Mouse (Mus musculus): Measurements from ENCODE around the gene Smok2a. TPM values are rescaled to one million over a fixed set of nuclear protein-coding genes. Genes with fewer than 3 reads are reported as not detected.
"Not testable (repeated sequence)": the region's sequence is repeated elsewhere in the genome, so short reads cannot be mapped to it uniquely, and the experiment has no call there.

Gene Smok2a
- polyA plus RNA-seq, 1 experiment: not detected

DNA sequence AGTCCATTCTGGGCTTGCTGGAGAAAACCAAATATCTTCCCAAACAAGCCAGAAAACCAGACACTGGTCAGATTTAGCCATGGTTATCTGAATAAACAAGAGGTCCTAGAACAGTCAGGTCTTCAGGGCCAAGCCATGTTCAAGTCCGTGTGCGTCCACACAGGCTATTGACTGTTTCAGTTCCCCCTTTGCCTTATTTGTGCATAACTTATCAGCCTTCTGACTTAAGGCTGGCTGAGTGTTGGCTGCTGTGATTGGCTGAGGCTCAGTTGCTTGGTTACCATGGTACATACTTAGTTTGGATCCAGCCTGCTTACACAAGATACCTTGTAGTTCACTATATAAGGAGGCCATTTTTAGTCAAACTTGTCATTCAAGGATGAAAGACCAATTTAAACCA is 32.1 kb upstream of the Smok2a start:
- H3K4me3 ChIP-seq (ENCODE audit: insufficient read depth, poor library complexity, severe bottlenecking); H3K36me3 ChIP-seq (ENCODE audit: control insufficient read depth, insufficient read depth); H3K79me3 ChIP-seq (ENCODE audit: low read depth); H3K27me3 ChIP-seq (ENCODE audit: control insufficient read depth, insufficient read depth, insufficient read length); H3K79me2 ChIP-seq (ENCODE audit: control insufficient read depth, insufficient read depth); H3ac ChIP-seq (ENCODE audit: control insufficient read depth, insufficient read length, low read depth): not testable (repeated sequence)

DNA sequence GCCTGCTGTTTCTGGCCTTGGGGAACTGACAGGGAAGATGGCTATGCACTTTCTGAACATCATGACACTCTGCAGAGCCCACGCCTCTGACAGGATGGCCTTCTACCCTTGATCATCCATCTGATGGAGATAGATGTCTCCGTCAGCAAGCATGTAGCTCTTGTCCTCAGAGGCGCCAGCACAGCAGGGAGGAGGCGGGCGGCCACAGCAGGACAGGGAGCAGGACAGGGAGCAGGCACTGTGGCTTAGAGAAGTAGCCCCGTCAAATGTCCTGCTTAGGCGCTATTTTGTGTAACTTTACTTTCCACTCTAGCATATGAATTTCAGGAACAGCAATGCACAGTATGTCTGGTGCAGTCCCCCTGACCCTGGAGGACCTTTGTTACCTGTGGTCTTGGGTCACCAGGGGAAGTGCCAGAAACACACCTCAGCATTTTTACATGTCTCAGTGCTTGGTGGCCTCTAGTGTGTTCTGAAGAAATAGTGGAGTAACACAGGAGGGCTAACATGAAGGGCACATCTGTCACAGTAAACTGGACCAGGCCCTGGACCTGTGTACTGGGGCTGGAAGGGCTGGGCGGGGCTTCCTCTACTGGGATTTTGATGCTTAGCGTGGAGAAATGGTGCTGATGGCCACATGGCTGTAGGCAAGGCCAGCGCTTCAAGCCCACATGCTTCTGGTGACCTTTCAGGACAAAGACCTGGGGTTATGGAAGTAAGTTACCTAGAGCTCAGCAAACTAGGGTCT is 30.0 kb upstream of the Smok2a start:
- H3ac ChIP-seq (ENCODE audit: control insufficient read depth, insufficient read length, low read depth); H3K27me3 ChIP-seq (ENCODE audit: control insufficient read depth, insufficient read depth, insufficient read length); H3K79me3 ChIP-seq (ENCODE audit: low read depth); H3K79me2 ChIP-seq (ENCODE audit: control insufficient read depth, insufficient read depth); H3K4me3 ChIP-seq (ENCODE audit: insufficient read depth, poor library complexity, severe bottlenecking); H3K36me3 ChIP-seq (ENCODE audit: control insufficient read depth, insufficient read depth): not testable (repeated sequence)

DNA sequence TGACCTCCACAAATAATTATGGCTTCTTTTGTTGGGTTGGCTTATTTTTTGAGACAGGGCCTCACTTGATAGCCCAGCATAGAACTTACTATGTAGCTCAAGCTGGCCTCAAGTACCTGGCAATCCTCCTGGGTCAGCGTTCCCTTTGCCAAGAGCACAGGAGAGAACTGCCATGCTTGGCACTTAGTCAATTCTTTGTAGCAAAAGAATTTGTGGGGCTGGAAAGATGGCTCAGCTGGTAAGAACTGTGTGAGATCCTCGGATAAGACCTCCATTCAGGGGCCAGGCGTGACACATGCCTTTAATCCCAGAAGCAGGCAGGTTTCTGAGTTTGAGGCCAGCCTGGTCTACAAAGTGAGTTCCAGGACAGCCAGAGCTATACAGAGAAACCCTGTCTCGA is 24.5 kb upstream of the Smok2a start:
- H3K79me3 ChIP-seq (ENCODE audit: low read depth); H3ac ChIP-seq (ENCODE audit: control insufficient read depth, insufficient read length, low read depth); H3K36me3 ChIP-seq (ENCODE audit: control insufficient read depth, insufficient read depth); H3K4me3 ChIP-seq (ENCODE audit: insufficient read depth, poor library complexity, severe bottlenecking); H3K79me2 ChIP-seq (ENCODE audit: control insufficient read depth, insufficient read depth); H3K27me3 ChIP-seq (ENCODE audit: control insufficient read depth, insufficient read depth, insufficient read length): not testable (repeated sequence)

DNA sequence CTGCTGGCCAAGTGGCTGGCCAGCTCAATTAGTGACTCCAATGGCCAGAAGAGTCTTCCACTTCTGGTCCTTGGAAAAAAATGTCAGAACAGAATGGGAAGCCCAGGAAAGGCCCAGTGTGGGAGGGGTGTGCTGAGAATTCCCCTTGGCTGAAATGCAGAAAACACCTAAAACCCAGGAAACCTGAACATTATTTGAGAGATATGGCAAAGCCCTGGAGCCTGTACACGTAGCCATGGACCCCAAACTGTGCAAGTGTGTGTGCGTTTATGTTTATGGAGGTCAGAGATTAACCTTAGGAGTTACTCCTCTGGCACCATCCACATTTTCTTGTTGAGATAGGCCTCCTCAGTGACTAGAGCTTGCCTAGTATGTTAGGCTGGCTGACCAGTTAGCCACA is 22.2 kb upstream of the Smok2a start:
- H3K79me2 ChIP-seq (ENCODE audit: control insufficient read depth, insufficient read depth); H3K27me3 ChIP-seq (ENCODE audit: control insufficient read depth, insufficient read depth, insufficient read length); H3K79me3 ChIP-seq (ENCODE audit: low read depth); H3K36me3 ChIP-seq (ENCODE audit: control insufficient read depth, insufficient read depth); H3ac ChIP-seq (ENCODE audit: control insufficient read depth, insufficient read length, low read depth); H3K4me3 ChIP-seq (ENCODE audit: insufficient read depth, poor library complexity, severe bottlenecking): not testable (repeated sequence)

DNA sequence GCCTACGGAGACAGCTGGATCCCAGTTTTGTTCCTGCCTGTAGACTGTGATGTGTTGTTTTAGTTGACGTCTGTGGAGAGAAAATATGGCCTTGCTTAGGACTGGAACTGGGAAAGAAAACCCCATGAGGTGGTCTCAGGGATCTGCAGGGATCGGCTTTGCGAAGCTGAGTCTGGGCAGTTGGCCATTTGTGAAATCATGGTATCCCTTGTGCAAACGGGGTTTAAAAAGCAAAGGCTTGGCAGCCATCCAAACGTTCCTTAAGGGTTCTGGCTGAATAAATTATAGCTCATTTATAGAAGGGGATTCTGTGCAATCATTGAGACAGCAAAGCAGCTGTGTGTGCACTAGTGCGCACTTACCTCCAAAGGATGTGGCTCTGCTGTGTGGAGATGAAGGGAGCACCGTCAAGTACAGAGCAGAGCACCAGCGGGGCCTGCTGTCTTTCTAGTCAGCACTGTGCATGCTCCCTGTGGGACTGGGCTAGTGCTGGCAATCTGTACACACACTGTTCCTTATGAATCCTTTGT is 21.0 kb upstream of the Smok2a start:
- not testable (repeated sequence) for H3K4me3 ChIP-seq (ENCODE audit: insufficient read depth, poor library complexity, severe bottlenecking); H3K79me2 ChIP-seq (ENCODE audit: control insufficient read depth, insufficient read depth); H3K27me3 ChIP-seq (ENCODE audit: control insufficient read depth, insufficient read depth, insufficient read length); H3K79me3 ChIP-seq (ENCODE audit: low read depth); H3ac ChIP-seq (ENCODE audit: control insufficient read depth, insufficient read length, low read depth); H3K36me3 ChIP-seq (ENCODE audit: control insufficient read depth, insufficient read depth)

DNA sequence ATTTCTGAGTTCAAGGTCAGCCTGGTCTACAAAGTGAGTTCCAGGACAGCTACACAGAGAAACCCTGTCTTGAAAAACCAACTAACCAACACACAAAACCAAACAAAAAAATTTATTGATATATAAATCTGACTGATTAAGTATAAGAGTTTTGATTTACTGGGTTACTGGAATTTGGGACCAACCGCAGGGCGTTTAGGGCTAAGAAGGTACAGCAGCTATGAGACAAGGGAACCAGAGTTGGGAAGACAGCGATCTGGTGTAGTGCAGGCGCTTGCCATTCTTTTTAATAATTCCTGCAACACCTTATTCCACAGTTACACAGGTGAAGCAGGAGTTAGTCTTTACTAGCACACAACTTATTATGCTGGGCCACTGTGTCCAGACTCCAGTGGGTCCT is 19.4 kb upstream of the Smok2a start:
- H3K79me3 ChIP-seq (ENCODE audit: low read depth); H3K27me3 ChIP-seq (ENCODE audit: control insufficient read depth, insufficient read depth, insufficient read length); H3K79me2 ChIP-seq (ENCODE audit: control insufficient read depth, insufficient read depth); H3K4me3 ChIP-seq (ENCODE audit: insufficient read depth, poor library complexity, severe bottlenecking); H3K36me3 ChIP-seq (ENCODE audit: control insufficient read depth, insufficient read depth); H3ac ChIP-seq (ENCODE audit: control insufficient read depth, insufficient read length, low read depth): not testable (repeated sequence)

DNA sequence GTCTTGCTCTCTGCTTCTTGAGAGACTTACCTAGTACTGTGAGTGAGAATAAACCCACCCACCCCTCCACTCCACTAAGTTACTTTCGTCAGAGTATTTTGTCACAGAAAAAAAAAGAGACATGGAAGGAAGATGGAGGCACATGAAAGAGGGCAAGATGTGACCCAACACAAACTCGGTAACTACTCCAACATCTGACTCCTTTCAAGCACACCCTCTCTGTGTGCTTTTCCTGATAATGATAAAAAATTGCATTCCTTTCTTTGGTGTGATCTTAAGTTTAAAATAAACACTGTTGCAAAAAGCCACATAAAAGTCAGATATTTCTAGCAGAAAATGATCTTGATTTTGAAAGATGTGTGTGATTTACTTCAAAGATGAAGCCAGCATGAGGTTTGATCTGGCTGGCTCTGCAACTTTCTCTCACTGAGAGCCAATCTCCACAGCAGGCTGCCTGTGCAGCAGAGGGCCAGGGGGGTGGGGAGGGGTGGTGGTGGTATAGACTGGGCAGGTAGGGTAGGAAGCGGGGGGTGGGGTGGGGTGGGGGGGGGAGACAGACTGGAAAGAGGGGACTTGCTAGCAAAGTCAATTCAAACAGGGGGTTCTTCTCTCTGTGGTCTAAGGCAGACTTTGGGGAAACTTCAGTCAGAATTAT is 18.4 kb upstream of the Smok2a start:
- H3K4me3 ChIP-seq (ENCODE audit: insufficient read depth, poor library complexity, severe bottlenecking); H3K36me3 ChIP-seq (ENCODE audit: control insufficient read depth, insufficient read depth); H3ac ChIP-seq (ENCODE audit: control insufficient read depth, insufficient read length, low read depth); H3K79me3 ChIP-seq (ENCODE audit: low read depth); H3K27me3 ChIP-seq (ENCODE audit: control insufficient read depth, insufficient read depth, insufficient read length); H3K79me2 ChIP-seq (ENCODE audit: control insufficient read depth, insufficient read depth): not testable (repeated sequence)

DNA sequence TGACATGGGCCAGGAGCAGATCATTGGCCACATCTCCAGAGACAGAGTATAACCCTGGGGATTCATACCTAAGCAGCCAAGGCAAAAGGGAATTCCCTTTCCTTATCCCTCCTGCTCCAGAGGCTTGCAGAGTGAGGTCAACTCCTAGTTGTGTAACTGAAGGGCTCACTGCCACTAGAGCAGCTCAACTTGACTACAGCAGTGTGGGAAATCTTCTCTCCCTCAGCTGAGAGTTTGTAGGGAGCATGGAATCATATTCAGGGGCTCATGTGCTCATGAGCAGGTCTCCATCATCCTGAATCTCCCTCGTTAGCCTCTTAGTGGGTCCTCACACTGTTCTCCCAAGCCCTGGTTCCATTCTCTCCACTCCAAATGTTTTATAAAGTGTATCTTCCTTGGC is 15.7 kb upstream of the Smok2a start:
- H3K79me3 ChIP-seq (ENCODE audit: low read depth); H3K79me2 ChIP-seq (ENCODE audit: control insufficient read depth, insufficient read depth); H3K27me3 ChIP-seq (ENCODE audit: control insufficient read depth, insufficient read depth, insufficient read length); H3K4me3 ChIP-seq (ENCODE audit: insufficient read depth, poor library complexity, severe bottlenecking); H3ac ChIP-seq (ENCODE audit: control insufficient read depth, insufficient read length, low read depth); H3K36me3 ChIP-seq (ENCODE audit: control insufficient read depth, insufficient read depth): not testable (repeated sequence)

DNA sequence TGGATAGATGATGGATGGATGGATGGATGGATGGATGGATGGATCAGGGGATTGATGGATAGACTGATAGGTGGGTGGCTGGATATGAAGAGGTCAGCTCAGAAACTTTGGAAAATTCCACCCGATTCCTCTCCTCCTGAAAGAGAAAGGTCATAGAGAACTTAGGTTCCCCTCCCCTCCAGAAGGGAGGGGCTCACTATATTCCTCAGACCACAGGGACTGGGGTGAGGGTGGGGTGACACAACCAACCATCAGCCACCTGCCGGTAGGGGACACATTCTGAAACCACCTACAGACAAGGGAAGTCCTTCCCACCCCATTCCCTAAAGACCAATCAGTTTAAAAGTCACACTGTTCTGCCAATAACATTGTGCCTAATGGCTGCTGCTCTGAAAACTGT is 14.5 kb upstream of the Smok2a start:
- H3K4me3 ChIP-seq (ENCODE audit: insufficient read depth, poor library complexity, severe bottlenecking): no peak overlapping the region
- TF ChIP-seq MAX (IDR thresholded peaks at IDR 0.05) (no peak), USF1 (IDR thresholded peaks at IDR 0.05; ENCODE audit: low read depth) (no peak), CTCF (IDR thresholded peaks at IDR 0.05; ENCODE audit: control insufficient read depth, insufficient read depth, insufficient read length) (no peak), MYOG (IDR thresholded peaks at IDR 0.05; ENCODE audit: control insufficient read depth, extremely low read depth, insufficient read length) (no peak), CEBPB (IDR thresholded peaks at IDR 0.05; ENCODE audit: low read depth) (no peak), MYOD1 (IDR thresholded peaks at IDR 0.05; ENCODE audit: control insufficient read depth, insufficient read length, low read depth) (no peak), FOSL1 (IDR thresholded peaks at IDR 0.05; ENCODE audit: insufficient read depth, low read length, poor library complexity, severe bottlenecking) (no peak)
- no peaks in the 10 kb centered on the region for H3K79me3 ChIP-seq (ENCODE audit: low read depth)
- no peak overlapping the region for H3ac ChIP-seq (ENCODE audit: control insufficient read depth, insufficient read length, low read depth)
- H3K79me2 ChIP-seq (ENCODE audit: control insufficient read depth, insufficient read depth): no peaks in the 10 kb centered on the region
- H3K36me3 ChIP-seq (ENCODE audit: control insufficient read depth, insufficient read depth): no peaks in the 10 kb centered on the region
- H3K27me3 ChIP-seq (ENCODE audit: control insufficient read depth, insufficient read depth, insufficient read length): no peaks in the 10 kb centered on the region

DNA sequence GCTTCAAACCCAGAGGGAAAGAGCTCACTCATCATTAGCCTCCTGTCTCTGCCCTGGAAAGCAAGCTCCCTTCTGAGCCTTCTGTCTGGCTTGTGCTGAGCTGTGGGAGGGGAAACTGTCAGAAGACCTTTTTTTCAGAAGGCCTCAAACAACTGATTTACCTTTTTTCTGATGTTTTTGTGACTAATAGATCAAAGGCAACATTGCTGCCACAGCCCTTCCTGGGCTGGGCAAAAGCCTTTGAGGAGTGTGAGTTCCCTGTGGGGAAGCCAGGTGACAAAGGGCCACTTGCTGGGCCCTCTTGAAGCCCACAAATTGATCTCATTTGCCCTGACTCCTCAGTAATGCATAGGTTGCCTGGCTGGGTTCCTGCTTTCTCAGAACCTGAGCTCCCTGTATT is 12.5 kb upstream of the Smok2a start:
- not testable (repeated sequence) for H3K27me3 ChIP-seq (ENCODE audit: control insufficient read depth, insufficient read depth, insufficient read length); H3K36me3 ChIP-seq (ENCODE audit: control insufficient read depth, insufficient read depth); H3K79me3 ChIP-seq (ENCODE audit: low read depth); H3ac ChIP-seq (ENCODE audit: control insufficient read depth, insufficient read length, low read depth); H3K4me3 ChIP-seq (ENCODE audit: insufficient read depth, poor library complexity, severe bottlenecking); H3K79me2 ChIP-seq (ENCODE audit: control insufficient read depth, insufficient read depth)

All from C2C12 (cell line).